Mouse (Mus musculus): ENCODE results near the gene Six3. TPM values are rescaled to one million over a fixed set of nuclear protein-coding genes. Genes with fewer than 3 reads are reported as not detected.

Gene Six3
- total and polyA plus RNA-seq, 2 experiments from 2014 or later = 0.63 to 1.1 TPM

- no peak for TF ChIP-seq CTCF (IDR thresholded peaks at IDR 0.05; ENCODE audit: low read depth)
- Histone ChIP-seq H3K27me3 (ENCODE audit: insufficient read depth, low read length) (peaks cover 96% of the 10 kb centered on the region), H3K4me3 (ENCODE audit: low read length) (no peak overlapping the region), H3K9ac (replicated peaks; ENCODE audit: low read length) (no peak overlapping the region), H3K4me1 (ENCODE audit: insufficient read depth, low read length) (0 out of 2 replicates have a peak, but pooled peaks cover 3% of the 10 kb centered on the region), H3K36me3 (ENCODE audit: insufficient read depth, low read length) (no peaks in the 10 kb centered on the region), H3K27ac (no peak overlapping the region), H3K4me2 (ENCODE audit: low read depth, low read length) (no peak overlapping the region), H3K9me3 (ENCODE audit: low read length) (no peaks in the 10 kb centered on the region)
- DNase-seq (ENCODE audit: low spot score) (no peak), ATAC-seq (no peak)
- 2% methylated on average over 41 of the region's 41 CpGs for WGBS
These were observed 3.4 kb downstream of the Six3 start for GRCm38 (mm10) chr17:85616526-85617500.

- WGBS = 2% methylated on average over 36 of the region's 36 CpGs
- Histone ChIP-seq H3K27me3 (ENCODE audit: insufficient read depth, low read length) (peaks cover 96% of the 10 kb centered on the region), H3K4me1 (ENCODE audit: insufficient read depth, low read length) (0 out of 2 replicates have a peak, but pooled peaks cover 3% of the 10 kb centered on the region), H3K36me3 (ENCODE audit: insufficient read depth, low read length) (no peaks in the 10 kb centered on the region), H3K4me3 (ENCODE audit: low read length) (no peak overlapping the region), H3K9ac (replicated peaks; ENCODE audit: low read length) (no peak overlapping the region), H3K4me2 (ENCODE audit: low read depth, low read length) (no peak overlapping the region; the same call in 1 of the 2 replicates), H3K9me3 (ENCODE audit: low read length) (no peaks in the 10 kb centered on the region), H3K27ac (no peak overlapping the region)
- DNase-seq (ENCODE audit: low spot score) (no peak), ATAC-seq (no peak)
- TF ChIP-seq CTCF (IDR thresholded peaks at IDR 0.05; ENCODE audit: low read depth) = no peak
These were observed 4.4 kb downstream of the Six3 start for GRCm38 (mm10) chr17:85617566-85618358.

GRCm38 (mm10) chr17:85618359-85619112, 5.1 kb downstream of the Six3 start:
- Histone ChIP-seq H3K9me3 (ENCODE audit: low read length) (no peaks in the 10 kb centered on the region), H3K27me3 (ENCODE audit: insufficient read depth, low read length) (peaks cover 95% of the 10 kb centered on the region), H3K4me2 (ENCODE audit: low read depth, low read length) (no peak overlapping the region; the same call in 1 of the 2 replicates), H3K27ac (no peak overlapping the region), H3K4me1 (ENCODE audit: insufficient read depth, low read length) (0 out of 2 replicates have a peak, but pooled peaks cover 3% of the 10 kb centered on the region), H3K36me3 (ENCODE audit: insufficient read depth, low read length) (no peaks in the 10 kb centered on the region), H3K9ac (replicated peaks; ENCODE audit: low read length) (no peak overlapping the region), H3K4me3 (ENCODE audit: low read length) (no peak overlapping the region)
- no peak for DNase-seq (ENCODE audit: low spot score)
- no peak for TF ChIP-seq CTCF (IDR thresholded peaks at IDR 0.05; ENCODE audit: low read depth)
- no peak for ATAC-seq
- 1% methylated on average over 34 of the region's 34 CpGs for WGBS

- DNase-seq (ENCODE audit: low spot score) = no peak
- no peak for TF ChIP-seq CTCF (IDR thresholded peaks at IDR 0.05; ENCODE audit: low read depth)
- Histone ChIP-seq H3K27me3 (ENCODE audit: insufficient read depth, low read length) (peaks cover 92% of the 10 kb centered on the region), H3K4me3 (ENCODE audit: low read length) (no peak overlapping the region), H3K9ac (replicated peaks; ENCODE audit: low read length) (no peak overlapping the region), H3K9me3 (ENCODE audit: low read length) (no peaks in the 10 kb centered on the region), H3K36me3 (ENCODE audit: insufficient read depth, low read length) (no peaks in the 10 kb centered on the region), H3K27ac (no peak overlapping the region), H3K4me2 (ENCODE audit: low read depth, low read length) (no peak overlapping the region), H3K4me1 (ENCODE audit: insufficient read depth, low read length) (0 out of 2 replicates have a peak, but pooled peaks cover 3% of the 10 kb centered on the region)
- ATAC-seq = no peak
- WGBS = 4% methylated on average over 20 of the region's 20 CpGs
These were observed 6.0 kb downstream of the Six3 start for GRCm38 (mm10) chr17:85619113-85620085.

- H3K27me3 ChIP-seq (ENCODE audit: insufficient read depth, low read length) = peaks cover 89% of the 10 kb centered on the region
- TF ChIP-seq CTCF (IDR thresholded peaks at IDR 0.05; ENCODE audit: low read depth) = no peak
- ATAC-seq (no peak), DNase-seq (ENCODE audit: low spot score) (no peak)
- WGBS = 2% methylated on average over 6 of the region's 6 CpGs
- H3K27ac ChIP-seq = no peak overlapping the region
- no peak overlapping the region for H3K4me2 ChIP-seq (ENCODE audit: low read depth, low read length)
- no peaks in the 10 kb centered on the region for H3K36me3 ChIP-seq (ENCODE audit: insufficient read depth, low read length)
- no peak overlapping the region for H3K9ac ChIP-seq (replicated peaks; ENCODE audit: low read length)
- H3K4me3 ChIP-seq (ENCODE audit: low read length) = no peak overlapping the region
- H3K4me1 ChIP-seq (ENCODE audit: insufficient read depth, low read length) = 0 out of 2 replicates have a peak, but pooled peaks cover 3% of the 10 kb centered on the region
- no peaks in the 10 kb centered on the region for H3K9me3 ChIP-seq (ENCODE audit: low read length)
These were observed 6.7 kb downstream of the Six3 start for GRCm38 (mm10) chr17:85620086-85620481.
